Mouse (Mus musculus) midbrain, embryonic 16.5 days (tissue): Measurements from ENCODE around the gene Lpo. TPM values are rescaled to one million over a fixed set of nuclear protein-coding genes. Genes with fewer than 3 reads are reported as not detected.
A peak's percentile ranks its signal among the peaks of the same experiment; 100 is the strongest.

Experiments used
- ATAC-seq: fragments of 200-750 bp; cut with Nextera tagmentation; 2 replicates; pipeline ENCODE4 v1.8.0; 2017; ENCODE audit warnings: moderate TSS enrichment
- H3K27ac ChIP-seq: fragments of 300-500 bp; sonication (generic); 2 replicates; pipeline ENCODE4 v1.5.1; 2014; ENCODE audit warnings: mild to moderate bottlenecking, low read length, mixed read lengths
- H3K27me3 ChIP-seq: fragments of 300-500 bp; sonication (generic); 2 replicates; pipeline ENCODE4 v1.6.1; 2014; ENCODE audit warnings: low read depth, low read length, mixed read lengths; ENCODE audit not compliant: control insufficient read depth, insufficient read depth
- H3K36me3 ChIP-seq: fragments of 300-500 bp; sonication (generic); 2 replicates; pipeline ENCODE4 v1.6.1; 2014; ENCODE audit warnings: mild to moderate bottlenecking, low read length, moderate library complexity, mixed read lengths; ENCODE audit not compliant: control insufficient read depth, insufficient read depth
- H3K4me1 ChIP-seq: fragments of 300-500 bp; sonication (generic); 2 replicates; pipeline ENCODE4 v1.6.1; 2014; ENCODE audit warnings: mild to moderate bottlenecking, low read length, mixed read lengths; ENCODE audit not compliant: control insufficient read depth, insufficient read depth
- H3K4me2 ChIP-seq: fragments of 300-500 bp; sonication (generic); 2 replicates; pipeline ENCODE4 v1.6.1; 2014; ENCODE audit warnings: mild to moderate bottlenecking, low read length, mixed read lengths
- H3K4me3 ChIP-seq: fragments of 300-500 bp; sonication (generic); 2 replicates; pipeline ENCODE4 v1.5.1; 2014; ENCODE audit warnings: low read depth, mild to moderate bottlenecking, low read length, moderate library complexity, mixed read lengths
- H3K9ac ChIP-seq: fragments of 300-500 bp; sonication (generic); 2 replicates; pipeline ENCODE4 v1.6.1; 2014; ENCODE audit warnings: low read depth, low read length, mixed read lengths
- H3K9me3 ChIP-seq: fragments of 300-500 bp; sonication (generic); replicated peaks from 2 replicates; pipeline ENCODE4 v1.6.1; 2014; ENCODE audit warnings: mild to moderate bottlenecking, low read length, mixed read lengths; ENCODE audit not compliant: control insufficient read depth, poor library complexity, severe bottlenecking
- WGBS: fragments of 180-500 bp; shearing (Covaris S2); extraction: QIAGEN DNeasy Blood & Tissue Kit; methylation state at CpG from one replicate; pipeline ENCODE4 v1.1.7; 2014; 5-methylcytosine and 5-hydroxymethylcytosine counted together
- polyA plus RNA-seq: library from polyadenylated mRNA; unstranded; fragments of >200 nt; fragmentation: Nextera tagmentation; extraction: Ambion mirVana; gene quantifications from 2 replicates; pipeline ENCODE4 v1.2.1, GENCODE M21; 2015

Gene Lpo
- polyA plus RNA-seq, 1 experiment from 2014 or later: 3.8 TPM

DNA sequence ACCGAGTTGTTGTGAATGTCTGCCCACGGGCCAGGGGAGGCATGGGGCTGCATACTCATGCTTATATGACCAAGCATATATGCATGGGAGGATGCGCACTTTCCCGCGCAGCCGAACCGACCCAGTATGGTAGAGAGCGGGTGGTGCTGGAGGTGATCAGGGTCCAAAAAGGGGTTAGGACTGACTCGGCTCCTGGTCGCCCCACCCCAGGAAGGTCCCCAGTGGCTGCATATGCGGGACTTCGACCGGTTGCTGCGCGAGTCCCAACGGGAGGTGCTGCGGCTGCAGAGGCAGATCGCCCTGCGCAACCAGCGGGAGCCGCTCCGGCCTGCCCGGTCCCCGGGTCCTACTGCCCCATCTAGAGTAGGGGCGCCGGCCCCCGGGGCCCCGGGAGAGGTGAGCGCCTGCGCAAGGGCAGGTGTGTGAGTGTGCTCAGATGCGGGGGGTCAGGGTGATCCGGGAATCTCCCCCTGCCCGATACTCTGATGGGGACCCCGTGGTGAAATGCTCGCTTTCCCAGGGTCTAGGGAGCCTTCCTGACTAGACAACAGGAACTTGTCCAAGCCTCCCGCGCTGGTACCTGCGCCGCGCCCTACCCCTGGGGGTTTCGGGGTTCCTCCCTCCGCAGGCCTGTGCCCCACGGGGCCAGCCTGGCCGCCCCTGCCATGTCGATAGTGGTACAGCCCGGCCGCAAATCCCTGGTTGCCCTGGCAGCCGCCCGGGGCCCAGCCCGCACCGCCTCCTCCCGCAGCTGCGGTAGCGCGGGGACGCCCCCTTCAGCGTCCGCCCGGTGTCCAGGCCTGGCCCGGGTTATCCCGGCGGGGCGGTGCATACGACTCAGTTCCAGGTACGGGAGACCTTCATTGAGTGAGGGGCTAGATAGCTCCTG, 63.9 kb downstream of the Lpo start:
- H3K4me1 ChIP-seq: peaks cover 31% of the 10 kb centered on the region
- under 1% methylated on average over 64 of the region's 65 CpGs for WGBS
- peak; percentile 52 for ATAC-seq
- H3K36me3 ChIP-seq: peaks cover 10% of the 10 kb centered on the region; the same call in 1 of the 2 replicates
- H3K4me2 ChIP-seq: peak overlapping the region; percentile 90
- H3K27ac ChIP-seq: peak overlapping the region; percentile 72
- peak overlapping the region; percentile 54 for H3K4me3 ChIP-seq
- H3K9ac ChIP-seq: peak overlapping the region; percentile 84
- H3K27me3 ChIP-seq: no peaks in the 10 kb centered on the region
- H3K9me3 ChIP-seq: no peaks in the 10 kb centered on the region

DNA sequence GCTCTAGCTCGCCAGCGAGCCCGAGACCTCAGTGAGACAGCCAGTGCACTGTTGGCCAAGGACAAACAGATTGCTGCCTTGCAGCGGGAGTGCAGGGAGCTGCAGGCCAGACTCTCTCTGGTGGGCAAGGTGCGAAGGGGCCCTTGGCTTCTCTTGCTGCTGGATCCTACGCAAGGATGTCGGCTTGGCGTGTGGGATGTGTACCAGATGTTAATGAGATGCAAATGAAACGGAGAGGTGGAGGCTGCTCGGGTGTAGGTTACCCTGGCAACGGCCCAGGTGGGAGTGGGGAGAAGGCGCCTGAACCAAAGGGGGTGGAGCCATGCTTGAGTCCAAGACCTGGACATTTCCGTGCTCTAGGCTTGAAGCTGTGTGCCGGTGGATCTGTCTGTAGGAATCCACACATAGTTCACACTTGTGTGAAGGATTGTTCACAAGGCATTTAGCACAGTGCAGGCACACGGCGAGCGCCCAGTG, 64.5 kb downstream of the Lpo start:
- Histone ChIP-seq H3K9ac (peak overlapping the region; percentile 84), H3K9me3 (no peaks in the 10 kb centered on the region), H3K27me3 (no peaks in the 10 kb centered on the region), H3K4me3 (peak overlapping the region; percentile 54), H3K36me3 (peaks cover 6% of the 10 kb centered on the region; the same call in 1 of the 2 replicates), H3K4me2 (peak overlapping the region; percentile 90), H3K27ac (peak overlapping the region; percentile 72), H3K4me1 (peaks cover 31% of the 10 kb centered on the region)
- peak; percentile 53 for ATAC-seq
- under 1% methylated on average over 17 of the region's 17 CpGs for WGBS

DNA sequence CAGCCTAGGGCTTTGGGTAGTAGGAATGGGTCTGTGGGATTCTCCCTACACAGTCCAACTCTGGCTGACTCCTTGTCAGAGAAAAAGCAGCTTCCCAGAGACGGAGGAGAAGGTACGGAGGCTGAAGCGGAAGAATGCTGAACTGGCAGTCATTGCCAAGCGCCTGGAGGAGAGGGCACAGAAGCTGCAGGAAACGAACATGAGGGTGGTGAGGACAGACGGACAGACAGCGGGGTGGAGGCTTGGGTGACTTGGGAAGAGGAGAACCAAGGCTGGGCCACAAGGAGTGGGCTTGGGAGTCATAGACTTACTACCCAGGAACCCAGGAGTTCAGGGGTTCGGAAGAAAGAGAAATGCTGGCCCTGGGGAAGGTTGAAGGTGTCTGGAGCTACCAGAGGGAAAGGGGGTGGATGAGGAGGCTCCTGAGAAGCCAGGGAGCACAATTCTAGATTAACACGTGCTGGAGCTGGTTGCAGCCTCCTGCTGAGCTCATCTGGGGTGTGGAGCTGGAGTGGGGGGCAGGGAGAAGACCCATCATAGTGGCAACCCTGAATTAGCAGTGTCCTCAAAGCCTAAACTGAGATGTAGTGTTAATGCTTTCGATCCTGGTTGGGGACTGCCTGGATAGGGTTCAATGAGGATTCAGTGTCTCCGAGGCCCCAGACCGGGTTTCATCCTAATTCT, 65.2 kb downstream of the Lpo start:
- H3K27ac ChIP-seq: peak overlapping the region; percentile 72
- H3K9ac ChIP-seq: peak overlapping the region; percentile 84
- no peaks in the 10 kb centered on the region for H3K27me3 ChIP-seq
- peaks cover 6% of the 10 kb centered on the region; the same call in 1 of the 2 replicates for H3K36me3 ChIP-seq
- peaks cover 31% of the 10 kb centered on the region for H3K4me1 ChIP-seq
- H3K4me3 ChIP-seq: peak overlapping the region; percentile 54
- WGBS: 41% methylated on average over 12 of the region's 12 CpGs
- no peak for ATAC-seq
- H3K9me3 ChIP-seq: no peaks in the 10 kb centered on the region
- peak overlapping the region; percentile 90 for H3K4me2 ChIP-seq

DNA sequence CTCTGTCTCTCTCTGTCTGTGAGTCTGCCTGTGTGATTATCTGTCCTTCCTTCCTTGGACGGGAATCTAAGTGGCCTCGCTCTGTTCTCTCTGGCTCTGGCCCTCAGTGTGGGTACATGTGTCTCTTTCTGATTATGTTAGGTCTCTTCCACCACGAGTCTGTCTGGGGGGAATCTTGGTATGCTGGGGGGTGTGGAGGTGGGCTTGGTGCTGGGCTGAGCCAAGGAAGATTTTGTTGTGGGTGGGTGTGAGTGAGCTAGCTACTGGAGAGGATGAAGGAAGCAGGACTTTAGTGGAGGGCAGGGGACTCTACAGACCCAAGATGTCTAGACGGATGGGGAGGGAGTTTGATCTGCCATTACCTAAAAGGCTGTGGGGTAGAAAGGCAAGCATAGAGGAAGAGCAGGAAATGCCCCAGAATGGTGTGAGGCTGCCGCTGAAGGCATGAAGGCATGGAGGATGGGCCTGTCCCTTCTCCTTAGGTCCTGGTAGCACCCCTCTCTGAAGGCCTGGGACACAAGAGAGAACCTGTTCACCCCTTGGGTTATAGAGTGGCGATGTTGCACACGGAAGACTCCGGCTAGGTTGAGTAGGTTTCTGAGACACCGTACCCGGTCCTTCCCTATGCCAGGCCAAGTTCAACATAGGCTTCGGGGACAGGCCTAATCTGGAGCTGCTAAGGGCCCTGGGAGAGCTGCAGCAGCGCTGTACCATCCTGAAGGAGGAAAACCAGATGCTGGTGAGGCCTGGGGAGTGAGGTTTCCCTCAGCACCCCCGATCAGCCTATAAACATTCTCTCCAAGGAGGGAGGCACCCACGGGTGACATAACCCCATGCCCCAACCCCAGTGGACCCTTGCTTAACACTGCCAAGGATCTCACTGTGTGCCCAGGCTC, 66.0 kb downstream of the Lpo start:
- H3K4me1 ChIP-seq: peaks cover 31% of the 10 kb centered on the region
- no peaks in the 10 kb centered on the region for H3K27me3 ChIP-seq
- WGBS: 69% methylated on average over 14 of the region's 14 CpGs
- peak overlapping the region; percentile 84 for H3K9ac ChIP-seq
- peak overlapping the region; percentile 72; the same call in 1 of the 2 replicates for H3K27ac ChIP-seq
- peak overlapping the region; percentile 54 for H3K4me3 ChIP-seq
- H3K4me2 ChIP-seq: peak overlapping the region; percentile 90
- ATAC-seq: no peak
- peaks cover 6% of the 10 kb centered on the region; the same call in 1 of the 2 replicates for H3K36me3 ChIP-seq
- H3K9me3 ChIP-seq: no peaks in the 10 kb centered on the region

DNA sequence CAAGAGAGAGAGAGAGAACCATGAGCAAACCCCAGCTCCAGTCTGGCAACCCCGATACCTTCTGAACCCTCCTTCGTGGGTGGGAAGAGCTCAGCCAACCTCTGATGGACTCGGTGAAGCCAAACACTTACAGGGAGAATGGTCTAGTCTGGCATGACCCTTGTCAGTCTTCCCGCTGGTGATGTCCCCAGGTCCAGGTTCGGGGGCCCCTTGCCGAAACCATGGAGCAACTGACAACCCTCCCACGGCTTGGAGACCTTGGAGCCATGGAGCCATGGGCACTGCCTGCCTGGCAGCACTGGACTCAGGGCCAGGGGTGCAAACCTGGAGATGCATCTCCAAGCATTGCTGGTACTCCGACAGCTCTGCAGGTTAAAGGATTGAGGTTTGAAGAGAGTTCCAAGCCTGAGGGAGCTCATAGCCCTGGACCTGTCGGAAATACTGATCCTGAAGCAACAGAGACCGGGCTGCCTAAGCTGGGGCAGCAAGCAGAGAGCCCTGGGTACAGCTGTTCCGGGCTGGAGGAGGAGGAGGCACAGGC, 66.8 kb downstream of the Lpo start:
- no peaks in the 10 kb centered on the region for H3K9me3 ChIP-seq
- H3K4me2 ChIP-seq: peak overlapping the region; percentile 90
- ATAC-seq: no peak
- WGBS: 60% methylated on average over 11 of the region's 11 CpGs
- H3K4me3 ChIP-seq: peak overlapping the region; percentile 54
- H3K27ac ChIP-seq: no peak overlapping the region; the same call in 1 of the 2 replicates
- H3K36me3 ChIP-seq: peaks cover 1% of the 10 kb centered on the region; the same call in 1 of the 2 replicates
- peaks cover 31% of the 10 kb centered on the region for H3K4me1 ChIP-seq
- H3K27me3 ChIP-seq: no peaks in the 10 kb centered on the region
- peak overlapping the region; percentile 84 for H3K9ac ChIP-seq

DNA sequence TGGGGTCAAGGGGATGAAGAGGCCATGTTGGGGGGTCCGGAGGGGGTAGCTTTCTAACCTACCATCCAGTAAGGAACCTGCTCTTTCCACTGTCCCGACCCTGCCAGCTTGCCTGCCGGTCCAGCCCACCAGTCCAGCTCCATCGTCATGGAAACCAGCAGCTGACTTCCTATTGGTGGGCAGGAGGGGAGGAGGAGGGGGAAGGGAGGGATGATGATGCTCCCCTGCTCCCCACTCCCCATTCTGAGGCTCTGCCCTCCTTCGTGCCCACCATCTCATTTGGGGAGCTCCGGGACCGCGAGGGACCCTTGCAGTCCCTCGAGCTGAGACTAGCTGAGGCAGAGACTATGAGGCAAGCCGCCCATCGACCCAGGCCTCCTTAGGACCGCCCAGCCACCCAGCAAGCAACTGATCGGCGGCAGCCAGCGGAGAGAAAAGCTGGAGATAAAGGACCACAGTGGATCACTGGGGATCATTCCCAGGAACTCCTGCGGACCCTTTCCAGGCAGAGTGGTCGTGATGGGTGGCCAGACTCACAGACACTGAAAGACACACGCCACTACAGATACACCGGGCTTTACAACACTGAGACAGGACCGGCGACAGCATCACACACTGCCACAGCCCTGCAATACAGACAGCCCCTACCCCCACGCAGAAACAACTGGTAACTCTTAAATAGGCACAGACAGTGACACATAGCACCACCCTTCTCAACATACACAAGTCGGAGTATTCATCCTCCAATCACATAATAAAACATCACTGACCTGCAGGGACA, 67.6 kb downstream of the Lpo start, which contains the start of gene Tspoap1:
Gene Tspoap1 (plus strand): TSS at position 241 of the 781 bp plus-strand sequence.
- no peaks in the 10 kb centered on the region for H3K9me3 ChIP-seq
- H3K9ac ChIP-seq: peak within 1 kb of the TSS; percentile 84
- ATAC-seq: peak; percentile 81
- H3K4me1 ChIP-seq: peaks cover 30% of the 10 kb centered on the region
- H3K4me3 ChIP-seq: peak within 1 kb of the TSS; percentile 54
- WGBS: 2% methylated on average over 23 of the region's 23 CpGs
- peak within 1 kb of the TSS; percentile 90 for H3K4me2 ChIP-seq
- H3K27ac ChIP-seq: peak within 1 kb of the TSS; percentile 90
- H3K27me3 ChIP-seq: no peaks in the 10 kb centered on the region
- no peaks in the 10 kb centered on the region for H3K36me3 ChIP-seq

DNA sequence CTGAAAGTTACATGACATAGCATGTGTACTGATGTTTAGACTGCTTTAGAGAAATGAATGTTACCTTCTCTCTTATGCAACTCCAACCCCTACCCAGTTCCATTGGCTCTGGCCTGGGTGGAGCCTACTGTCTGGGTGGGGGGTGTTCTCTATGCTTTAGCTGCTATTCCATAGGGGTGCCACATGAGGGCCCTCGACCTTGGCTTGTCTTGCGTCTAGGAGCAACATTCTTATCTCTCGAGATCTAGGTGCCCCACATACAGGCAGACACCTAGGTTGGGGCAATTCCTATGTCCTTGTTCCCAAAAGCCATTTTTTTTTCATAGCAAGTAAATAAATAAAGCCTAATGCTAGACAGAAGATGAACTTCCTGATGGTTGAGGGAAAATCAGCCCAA, 68.5 kb downstream of the Lpo start:
- 1% methylated on average over 3 of the region's 3 CpGs for WGBS

More for the DNA sequence above, 68.5 kb downstream of the Lpo start:
- Histone ChIP-seq H3K9ac (peak overlapping the region; percentile 84; the same call in 1 of the 2 replicates), H3K4me3 (peak overlapping the region; percentile 54), H3K27me3 (no peaks in the 10 kb centered on the region), H3K36me3 (no peaks in the 10 kb centered on the region), H3K4me2 (peak overlapping the region; percentile 90), H3K4me1 (peaks cover 23% of the 10 kb centered on the region), H3K9me3 (no peaks in the 10 kb centered on the region), H3K27ac (peak overlapping the region; percentile 90)
- ATAC-seq: no peak
